Mouse (Mus musculus) heart, embryonic 12.5 days (tissue): Measurements from ENCODE around the gene Hs3st5. TPM values are rescaled to one million over a fixed set of nuclear protein-coding genes. Genes with fewer than 3 reads are reported as not detected.

Source experiments
- ATAC-seq: fragments of 200-750 bp; cut with Nextera tagmentation; 2 replicates; pipeline ENCODE4 v1.8.0; 2017; ENCODE audit warnings: moderate TSS enrichment, moderate library complexity; ENCODE audit not compliant: insufficient number of reproducible peaks, low FRiP score
- H3K27ac ChIP-seq: fragments of 300-500 bp; sonication (generic); 2 replicates; pipeline ENCODE4 v1.5.1; 2016; ENCODE audit warnings: mild to moderate bottlenecking, moderate library complexity; ENCODE audit not compliant: poor library complexity, severe bottlenecking
- H3K27me3 ChIP-seq: fragments of 300-500 bp; sonication (generic); replicated peaks from 2 replicates; pipeline ENCODE4 v1.6.1; 2016; ENCODE audit warnings: mild to moderate bottlenecking, moderate library complexity
- H3K36me3 ChIP-seq: fragments of 300-500 bp; sonication (generic); 2 replicates; pipeline ENCODE4 v1.6.1; 2016; ENCODE audit warnings: mild to moderate bottlenecking, moderate library complexity
- H3K4me1 ChIP-seq: fragments of 300-500 bp; sonication (generic); replicated peaks from 2 replicates; pipeline ENCODE4 v1.6.1; 2016; ENCODE audit warnings: mild to moderate bottlenecking
- H3K4me2 ChIP-seq: fragments of 300-500 bp; sonication (generic); 2 replicates; pipeline ENCODE4 v1.6.1; 2016; ENCODE audit warnings: mild to moderate bottlenecking, moderate library complexity
- H3K4me3 ChIP-seq: fragments of 300-500 bp; sonication (generic); 2 replicates; pipeline ENCODE4 v1.5.1; 2016; ENCODE audit warnings: mild to moderate bottlenecking
- H3K9ac ChIP-seq: fragments of 300-500 bp; sonication (generic); 2 replicates; pipeline ENCODE4 v1.6.1; 2016; ENCODE audit warnings: mild to moderate bottlenecking, moderate library complexity
- H3K9me3 ChIP-seq: fragments of 300-500 bp; sonication (generic); replicated peaks from 2 replicates; pipeline ENCODE4 v1.6.1; 2016; ENCODE audit warnings: mild to moderate bottlenecking, moderate library complexity
- WGBS: fragments of 180-500 bp; shearing (Covaris S2); methylation state at CpG from one replicate; pipeline ENCODE4 v1.1.7; 2016; 5-methylcytosine and 5-hydroxymethylcytosine counted together
- polyA plus RNA-seq: library from polyadenylated mRNA; unstranded; fragments of >200 nt; fragmentation: Nextera tagmentation; extraction: Ambion mirVana; gene quantifications from 2 replicates; pipeline ENCODE4 v1.2.1, GENCODE M21; 2016

Gene Hs3st5
- polyA plus RNA-seq, 1 experiment from 2014 or later: 0.26 TPM

DNA sequence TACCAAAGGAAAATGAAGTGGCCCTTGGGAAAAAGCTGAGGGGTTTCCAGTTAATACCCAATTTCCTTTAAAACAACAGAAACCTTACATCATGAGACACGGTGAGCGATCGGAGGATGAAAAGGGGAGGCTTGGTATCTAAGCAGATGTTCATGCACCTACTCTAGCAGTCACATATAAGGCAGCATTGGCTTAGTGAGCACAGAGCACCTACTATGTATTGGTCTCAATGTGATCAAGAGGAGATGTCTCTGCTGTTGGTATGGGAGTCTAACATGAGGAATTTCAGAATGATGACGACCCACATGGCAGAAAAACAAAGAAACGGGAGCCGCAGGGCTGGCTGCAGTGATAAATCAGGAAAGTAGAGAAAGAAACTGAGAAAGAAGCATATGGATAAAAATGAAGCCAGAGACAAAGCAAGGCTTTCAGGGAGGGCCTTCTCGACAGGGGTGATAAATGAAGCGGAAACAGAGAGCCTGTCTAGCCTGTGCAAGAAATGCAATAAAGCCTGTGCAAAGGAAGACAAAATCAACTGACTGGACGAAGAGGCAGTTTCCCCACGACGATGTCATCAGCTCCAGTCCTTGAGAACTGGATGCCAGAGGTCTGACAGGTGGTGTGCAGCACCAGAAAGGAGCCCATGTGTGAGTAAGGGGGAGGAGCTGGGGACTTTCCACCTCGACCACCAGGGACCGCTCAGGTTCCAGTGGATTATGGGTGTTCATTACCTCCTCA lies 222.9 kb downstream of the Hs3st5 start:
- Histone ChIP-seq H3K27me3 (no peaks in the 10 kb centered on the region), H3K9ac (no peak overlapping the region), H3K9me3 (no peaks in the 10 kb centered on the region), H3K36me3 (no peaks in the 10 kb centered on the region), H3K27ac (no peak overlapping the region), H3K4me1 (no peaks in the 10 kb centered on the region), H3K4me3 (no peak overlapping the region), H3K4me2 (no peak overlapping the region)
- ATAC-seq: no peak
- 63% methylated on average over 13 of the region's 13 CpGs for WGBS

DNA sequence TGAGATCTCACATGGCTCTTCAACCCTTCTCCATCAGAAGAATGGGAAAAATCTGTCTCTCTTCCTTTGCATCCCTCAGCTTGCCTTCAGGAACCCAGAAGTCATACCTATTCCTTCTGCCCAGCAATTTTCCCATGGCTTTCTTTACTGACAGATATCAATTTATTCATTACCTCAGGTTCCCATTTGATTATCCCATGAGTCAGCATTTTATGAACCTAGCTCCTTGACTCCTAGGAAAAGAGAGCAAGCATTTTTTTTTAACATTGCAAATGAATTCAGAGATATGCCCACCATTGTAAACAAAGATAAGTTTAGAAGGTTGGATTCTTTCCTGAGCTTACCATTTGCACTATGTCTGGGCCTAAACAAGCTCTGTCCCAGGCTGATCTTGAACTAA lies 232.8 kb downstream of the Hs3st5 start:
- no peaks in the 10 kb centered on the region for H3K4me1 ChIP-seq
- no peaks in the 10 kb centered on the region for H3K36me3 ChIP-seq
- H3K4me2 ChIP-seq: no peak overlapping the region
- H3K27me3 ChIP-seq: no peaks in the 10 kb centered on the region
- no peak overlapping the region for H3K27ac ChIP-seq
- no peak overlapping the region for H3K4me3 ChIP-seq
- no peak overlapping the region for H3K9ac ChIP-seq
- H3K9me3 ChIP-seq: no peaks in the 10 kb centered on the region
- no peak for ATAC-seq

GRCm38 (mm10) chr10:36750021-36750420 lies 243.4 kb downstream of the Hs3st5 start:
- WGBS: 61% methylated on average over 1 of the region's 1 CpGs
- Histone ChIP-seq H3K9ac (no peak overlapping the region), H3K27ac (no peak overlapping the region), H3K4me1 (peaks cover 10% of the 10 kb centered on the region), H3K9me3 (0 out of 2 replicates have a peak, but pooled peaks cover 2% of the 10 kb centered on the region), H3K4me2 (no peak overlapping the region), H3K36me3 (no peaks in the 10 kb centered on the region), H3K4me3 (no peak overlapping the region), H3K27me3 (no peaks in the 10 kb centered on the region)
- no peak for ATAC-seq

DNA sequence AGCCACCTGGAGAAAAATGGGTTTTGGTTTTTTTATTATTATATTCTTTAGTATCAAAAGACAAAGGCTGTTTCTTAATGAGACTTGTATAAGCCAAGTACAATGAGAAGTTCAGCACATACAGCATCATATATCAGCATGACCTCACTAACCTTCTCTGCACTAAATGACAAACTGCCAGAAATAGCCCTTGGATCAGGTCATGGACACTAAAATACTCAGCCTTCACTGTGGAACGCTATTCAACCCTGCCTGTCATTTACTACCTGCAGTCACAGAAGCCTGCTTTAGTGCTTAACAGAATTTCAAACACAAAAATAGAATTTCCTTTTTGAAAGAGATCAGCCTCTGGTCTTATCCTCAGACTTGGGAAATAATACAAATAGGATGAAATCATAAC lies 247.9 kb downstream of the Hs3st5 start:
- Histone ChIP-seq H3K4me2 (no peak overlapping the region), H3K9me3 (no peaks in the 10 kb centered on the region), H3K4me3 (no peak overlapping the region), H3K27me3 (no peaks in the 10 kb centered on the region), H3K4me1 (peaks cover 10% of the 10 kb centered on the region), H3K36me3 (no peaks in the 10 kb centered on the region), H3K9ac (no peak overlapping the region), H3K27ac (peak overlapping the region; percentile 47; the same call in 1 of the 2 replicates)
- ATAC-seq: no peak
- 29% methylated on average over 1 of the region's 1 CpGs for WGBS

DNA sequence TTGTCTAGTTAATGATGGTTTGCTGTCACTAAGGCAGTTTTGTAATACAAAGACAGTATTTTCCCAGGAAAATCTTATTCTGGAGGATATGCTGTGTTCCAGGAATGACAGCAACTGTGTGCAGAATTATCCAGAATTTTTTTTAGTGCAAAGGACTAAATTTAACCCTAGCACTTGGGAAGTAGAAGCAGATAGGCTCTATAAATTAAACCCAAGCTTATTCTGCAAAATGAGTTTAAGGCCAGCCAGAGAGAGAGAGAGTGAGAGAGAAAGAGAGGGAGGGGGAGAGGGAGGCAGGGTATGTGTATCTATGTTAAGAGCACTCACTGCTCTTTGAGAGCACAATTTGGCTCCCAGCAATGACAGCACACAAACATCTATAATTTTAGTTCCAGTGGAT lies 267.0 kb downstream of the Hs3st5 start:
- Histone ChIP-seq H3K36me3 (no peaks in the 10 kb centered on the region), H3K4me3 (no peak overlapping the region), H3K9ac (no peak overlapping the region), H3K27ac (no peak overlapping the region), H3K9me3 (no peaks in the 10 kb centered on the region), H3K27me3 (no peaks in the 10 kb centered on the region), H3K4me2 (no peak overlapping the region), H3K4me1 (no peaks in the 10 kb centered on the region)
- ATAC-seq: no peak

GRCm38 (mm10) chr10:36774898-36775297 lies 268.3 kb downstream of the Hs3st5 start:
- no peak overlapping the region for H3K4me2 ChIP-seq

DNA sequence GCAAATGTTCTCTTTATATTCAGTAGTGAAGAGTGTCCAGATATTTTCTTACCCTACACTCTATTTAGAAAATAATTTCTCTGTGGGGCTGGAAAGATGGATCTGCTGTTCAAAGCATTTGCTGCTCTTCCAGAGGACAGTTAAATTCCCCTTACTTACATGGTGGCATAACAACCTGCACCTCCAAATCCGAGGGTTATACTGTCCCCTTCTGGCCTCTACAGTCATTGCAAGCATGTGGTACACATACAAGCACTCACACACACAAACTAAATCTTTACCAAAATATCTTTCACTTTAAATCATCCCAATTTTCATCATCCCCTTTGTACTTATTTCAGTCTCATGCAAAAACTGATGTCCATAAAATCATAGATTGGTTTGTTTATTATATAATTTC lies 275.0 kb downstream of the Hs3st5 start:
- Histone ChIP-seq H3K4me3 (no peak overlapping the region), H3K4me1 (no peaks in the 10 kb centered on the region), H3K36me3 (no peaks in the 10 kb centered on the region), H3K9ac (no peak overlapping the region), H3K9me3 (no peaks in the 10 kb centered on the region), H3K27me3 (no peaks in the 10 kb centered on the region), H3K4me2 (no peak overlapping the region), H3K27ac (no peak overlapping the region)
- no peak for ATAC-seq
- WGBS: 65% methylated on average over 1 of the region's 1 CpGs

More at GRCm38 (mm10) chr10:36774898-36775297, 268.3 kb downstream of the Hs3st5 start:
- no peak overlapping the region for H3K4me3 ChIP-seq
- ATAC-seq: no peak
- H3K9ac ChIP-seq: no peak overlapping the region
- H3K36me3 ChIP-seq: no peaks in the 10 kb centered on the region
- H3K4me1 ChIP-seq: no peaks in the 10 kb centered on the region
- 73% methylated on average over 6 of the region's 6 CpGs for WGBS
- H3K9me3 ChIP-seq: no peaks in the 10 kb centered on the region
- H3K27ac ChIP-seq: no peak overlapping the region
- no peaks in the 10 kb centered on the region for H3K27me3 ChIP-seq

GRCm38 (mm10) chr10:36786970-36787369 lies 280.4 kb downstream of the Hs3st5 start:
- H3K27ac ChIP-seq: no peak overlapping the region
- H3K36me3 ChIP-seq: no peaks in the 10 kb centered on the region
- no peaks in the 10 kb centered on the region for H3K9me3 ChIP-seq
- H3K27me3 ChIP-seq: no peaks in the 10 kb centered on the region
- 77% methylated on average over 7 of the region's 7 CpGs for WGBS
- H3K9ac ChIP-seq: no peak overlapping the region
- ATAC-seq: no peak
- H3K4me3 ChIP-seq: no peak overlapping the region
- H3K4me1 ChIP-seq: no peaks in the 10 kb centered on the region
- H3K4me2 ChIP-seq: no peak overlapping the region

DNA sequence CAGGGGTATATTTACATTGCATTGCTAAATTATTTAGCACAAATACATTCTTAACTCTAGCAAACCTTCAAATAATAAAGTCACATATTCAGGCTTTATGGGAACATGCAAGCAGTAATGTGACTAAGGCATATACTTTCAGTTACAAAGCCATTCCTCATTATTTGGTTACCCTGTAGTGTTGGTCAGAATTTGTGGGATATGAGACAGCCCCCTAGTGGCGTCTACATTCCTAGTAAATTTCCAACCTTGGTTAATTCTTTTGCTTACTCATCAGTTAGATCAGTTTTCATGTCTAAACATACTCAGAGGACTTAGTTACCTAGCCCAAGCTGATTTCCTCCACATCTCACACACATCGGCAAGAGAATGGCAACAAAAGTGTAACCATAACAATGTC lies 285.2 kb downstream of the Hs3st5 start:
- 36% methylated on average over 2 of the region's 2 CpGs for WGBS
- ATAC-seq: no peak

GRCm38 (mm10) chr10:36795311-36795710 lies 288.7 kb downstream of the Hs3st5 start:
- no peak overlapping the region for H3K9ac ChIP-seq
- no peaks in the 10 kb centered on the region for H3K27me3 ChIP-seq
- no peaks in the 10 kb centered on the region for H3K4me1 ChIP-seq
- no peaks in the 10 kb centered on the region for H3K36me3 ChIP-seq
- H3K4me3 ChIP-seq: no peak overlapping the region
- H3K4me2 ChIP-seq: no peak overlapping the region
- no peaks in the 10 kb centered on the region for H3K9me3 ChIP-seq
- ATAC-seq: no peak
- H3K27ac ChIP-seq: no peak overlapping the region

More for the DNA sequence above, 285.2 kb downstream of the Hs3st5 start:
- Histone ChIP-seq H3K27me3 (no peaks in the 10 kb centered on the region), H3K4me2 (no peak overlapping the region), H3K9ac (no peak overlapping the region), H3K27ac (no peak overlapping the region), H3K36me3 (no peaks in the 10 kb centered on the region), H3K4me1 (no peaks in the 10 kb centered on the region), H3K4me3 (no peak overlapping the region), H3K9me3 (no peaks in the 10 kb centered on the region)

- no peaks in the 10 kb centered on the region for H3K36me3 ChIP-seq
- H3K9me3 ChIP-seq: no peaks in the 10 kb centered on the region
- H3K4me2 ChIP-seq: no peak overlapping the region
- no peak for ATAC-seq
- WGBS: 38% methylated on average over 2 of the region's 2 CpGs
- H3K4me3 ChIP-seq: no peak overlapping the region
- H3K9ac ChIP-seq: no peak overlapping the region
- no peaks in the 10 kb centered on the region for H3K4me1 ChIP-seq
- no peak overlapping the region for H3K27ac ChIP-seq
- no peaks in the 10 kb centered on the region for H3K27me3 ChIP-seq
Measured at GRCm38 (mm10) chr10:36800925-36801482, 294.4 kb downstream of the Hs3st5 start.

DNA sequence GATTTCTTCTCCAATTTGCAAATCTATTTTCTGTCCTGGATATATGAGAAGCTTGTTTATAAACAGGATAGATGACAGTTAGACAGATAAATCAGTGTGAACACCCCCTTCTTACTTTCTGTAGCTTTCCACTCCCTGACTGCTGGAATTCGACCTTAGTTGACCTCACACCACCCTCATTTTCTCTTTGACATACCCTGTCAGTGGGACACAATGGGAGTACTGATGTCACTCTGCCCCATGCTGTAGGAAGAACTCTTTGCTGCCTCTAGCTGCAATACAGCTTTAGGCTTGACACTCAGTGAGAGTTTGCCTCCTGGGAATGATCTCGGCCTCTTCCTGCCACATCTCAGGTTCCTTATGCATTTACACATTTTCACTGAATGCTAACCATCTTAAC lies 297.1 kb downstream of the Hs3st5 start:
- Histone ChIP-seq H3K9me3 (no peaks in the 10 kb centered on the region), H3K27ac (no peak overlapping the region), H3K9ac (no peak overlapping the region), H3K27me3 (no peaks in the 10 kb centered on the region), H3K4me2 (no peak overlapping the region), H3K4me3 (no peak overlapping the region), H3K4me1 (no peaks in the 10 kb centered on the region), H3K36me3 (no peaks in the 10 kb centered on the region)
- ATAC-seq: no peak
- 33% methylated on average over 2 of the region's 2 CpGs for WGBS
